Mouse (Mus musculus) midbrain, postnatal 0 days (tissue): ENCODE results near the gene Ss18l2. TPM values are rescaled to one million over a fixed set of nuclear protein-coding genes. Genes with fewer than 3 reads are reported as not detected.

Source experiments
- ATAC-seq: fragments of 200-750 bp; cut with Nextera tagmentation; 2 replicates; pipeline ENCODE4 v1.8.0; 2017; ENCODE audit warnings: moderate number of reproducible peaks, mild to moderate bottlenecking, moderate TSS enrichment, moderate library complexity; ENCODE audit not compliant: low FRiP score
- DNase-seq: peaks from one replicate; pipeline ENCODE4 v3.0.0-alpha.2; 2015; ENCODE audit warnings: low spot score
- H3K27ac ChIP-seq: fragments of 300-500 bp; sonication (generic); 2 replicates; pipeline ENCODE4 v1.5.1; 2014; ENCODE audit warnings: low read depth, mild to moderate bottlenecking, low read length, mixed read lengths
- H3K27me3 ChIP-seq: fragments of 300-500 bp; sonication (generic); 2 replicates; pipeline ENCODE4 v1.6.1; 2014; ENCODE audit warnings: low read length, control low read depth, mixed read lengths; ENCODE audit not compliant: insufficient read depth
- H3K36me3 ChIP-seq: fragments of 300-500 bp; sonication (generic); 2 replicates; pipeline ENCODE4 v1.6.1; 2014; ENCODE audit warnings: low read length, control low read depth, mixed read lengths; ENCODE audit not compliant: insufficient read depth
- H3K4me1 ChIP-seq: fragments of 300-500 bp; sonication (generic); 2 replicates; pipeline ENCODE4 v1.6.1; 2014; ENCODE audit warnings: mild to moderate bottlenecking, control low read depth, antibody characterized with exemption, low read length, mixed read lengths; ENCODE audit not compliant: insufficient read depth
- H3K4me2 ChIP-seq: fragments of 300-500 bp; sonication (generic); 2 replicates; pipeline ENCODE4 v1.6.1; 2014; ENCODE audit warnings: low read depth, mild to moderate bottlenecking, low read length, mixed read lengths; ENCODE audit not compliant: poor library complexity, severe bottlenecking
- H3K4me3 ChIP-seq: fragments of 300-500 bp; sonication (generic); 2 replicates; pipeline ENCODE4 v1.5.1; 2014; ENCODE audit warnings: low read depth, mild to moderate bottlenecking, low read length, moderate library complexity
- H3K9ac ChIP-seq: fragments of 300-500 bp; sonication (generic); replicated peaks from 2 replicates; pipeline ENCODE4 v1.6.1; 2014; ENCODE audit warnings: mild to moderate bottlenecking, low read length, moderate library complexity, mixed read lengths; ENCODE audit not compliant: poor library complexity, severe bottlenecking
- H3K9me3 ChIP-seq: fragments of 300-500 bp; sonication (generic); 2 replicates; pipeline ENCODE4 v1.6.1; 2016; ENCODE audit warnings: low read length, control low read depth
- CTCF ChIP-seq: IDR thresholded peaks from 2 replicates; pipeline ENCODE4 v1.5.1; 2016; ENCODE audit warnings: antibody characterized with exemption, mild to moderate bottlenecking
- WGBS: fragments of 180-500 bp; shearing (Covaris S2); extraction: QIAGEN DNeasy Blood & Tissue Kit; methylation state at CpG from one replicate; pipeline ENCODE4 v1.1.7; 2014; 5-methylcytosine and 5-hydroxymethylcytosine counted together
- polyA plus RNA-seq: library from polyadenylated mRNA; unstranded; fragments of >200 nt; fragmentation: Nextera tagmentation; extraction: Ambion mirVana; gene quantifications from 2 replicates; pipeline ENCODE4 v1.2.1, GENCODE M21; 2015
- total RNA-seq: library from RNA; depleted of rRNA; stranded (reverse); fragments of >200 nt; gene quantifications from 2 replicates; pipeline ENCODE4 v1.2.3, GENCODE M21; 2014; rRNA removed

The Ss18l2 gene
- total and polyA plus RNA-seq, 2 experiments from 2014 or later = 59.6 to 204 TPM

- peaks cover 7% of the 10 kb centered on the region for H3K4me1 ChIP-seq
- ATAC-seq (no peak), DNase-seq (no peak)
- no peaks in the 10 kb centered on the region for H3K27me3 ChIP-seq
- no peak overlapping the region for H3K4me3 ChIP-seq
- TF ChIP-seq CTCF = no peak
- H3K4me2 ChIP-seq = no peak overlapping the region
- H3K27ac ChIP-seq = no peak overlapping the region
- peaks cover 38% of the 10 kb centered on the region for H3K36me3 ChIP-seq
- H3K9me3 ChIP-seq = no peaks in the 10 kb centered on the region
- 91% methylated on average over 10 of the region's 10 CpGs for WGBS
- no peak overlapping the region for H3K9ac ChIP-seq
These were observed 52.1 kb downstream of the Ss18l2 start for GRCm38 (mm10) chr9:121762248-121762647.

DNA sequence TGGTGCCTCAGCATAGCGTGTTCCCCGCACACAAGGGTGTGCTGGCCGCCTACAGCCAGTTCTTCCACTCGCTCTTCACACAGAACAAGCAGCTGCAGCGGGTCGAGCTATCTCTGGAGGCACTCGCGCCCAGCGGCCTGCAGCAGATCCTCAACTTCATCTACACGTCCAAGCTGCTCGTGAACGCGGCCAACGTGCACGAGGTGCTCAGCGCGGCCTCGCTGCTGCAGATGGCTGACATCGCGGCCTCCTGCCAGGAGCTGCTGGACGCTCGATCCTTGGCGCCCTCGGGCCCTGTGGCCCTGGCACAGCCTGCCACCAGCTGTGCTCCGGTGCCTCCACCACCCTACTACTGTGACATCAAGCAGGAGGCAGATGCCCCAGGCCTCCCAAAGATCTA lies 52.6 kb downstream of the Ss18l2 start:
- no peak for DNase-seq
- H3K36me3 ChIP-seq = peaks cover 43% of the 10 kb centered on the region
- no peaks in the 10 kb centered on the region for H3K9me3 ChIP-seq
- no peak overlapping the region for H3K4me3 ChIP-seq
- H3K9ac ChIP-seq = no peak overlapping the region
- H3K4me2 ChIP-seq = no peak overlapping the region
- WGBS = 87% methylated on average over 25 of the region's 25 CpGs
- no peaks in the 10 kb centered on the region for H3K27me3 ChIP-seq
- ATAC-seq = no peak
- TF ChIP-seq CTCF = no peak
- H3K27ac ChIP-seq = no peak overlapping the region
- H3K4me1 ChIP-seq = peaks cover 7% of the 10 kb centered on the region

Other genes with a start within 250 kb of the Ss18l2 start
- 87.3 and 185 TPM in 2 replicates for gene Cck, start 214.6 kb upstream of the Ss18l2 start, total RNA-seq
- 75.4 and 82.9 TPM in 2 replicates for gene Cck, start 214.6 kb upstream of the Ss18l2 start, polyA plus RNA-seq
- not detected in 2 replicates for gene Lyzl4, start 68.2 kb upstream of the Ss18l2 start, total RNA-seq
- 0.28 TPM in 1 of 2 replicates, not detected in the other for gene Lyzl4, start 68.2 kb upstream of the Ss18l2 start, polyA plus RNA-seq
- gene Vipr1, start 67.6 kb upstream of the Ss18l2 start, total RNA-seq = 0.05 and 0.82 TPM in 2 replicates
- gene Vipr1, start 67.6 kb upstream of the Ss18l2 start, polyA plus RNA-seq = 0.26 and 0.36 TPM in 2 replicates
- 26.9 and 34.3 TPM in 2 replicates for gene Sec22c, start 4.8 kb upstream of the Ss18l2 start, total RNA-seq
- 30.5 and 34.4 TPM in 2 replicates for gene Sec22c, start 4.8 kb upstream of the Ss18l2 start, polyA plus RNA-seq
- gene Nktr, start 8.8 kb downstream of the Ss18l2 start, total RNA-seq = 71.4 and 112 TPM in 2 replicates
- gene Nktr, start 8.8 kb downstream of the Ss18l2 start, polyA plus RNA-seq = 42.1 and 50.7 TPM in 2 replicates
- 55.4 and 59.7 TPM in 2 replicates for gene Zfp651, start 49.0 kb downstream of the Ss18l2 start, total RNA-seq
- 21.3 and 22.8 TPM in 2 replicates for gene Zfp651, start 49.0 kb downstream of the Ss18l2 start, polyA plus RNA-seq
- 1.3 and 1.7 TPM in 2 replicates for gene Klhl40, start 67.3 kb downstream of the Ss18l2 start, total RNA-seq
- 2.9 and 3.2 TPM in 2 replicates for gene Klhl40, start 67.3 kb downstream of the Ss18l2 start, polyA plus RNA-seq
- gene Hhatl, start 82.2 kb downstream of the Ss18l2 start, total RNA-seq = 1.2 and 1.5 TPM in 2 replicates
- 0.64 and 0.99 TPM in 2 replicates for gene Hhatl, start 82.2 kb downstream of the Ss18l2 start, polyA plus RNA-seq
- 2.8 and 3.0 TPM in 2 replicates for gene Ccdc13, start 129.1 kb downstream of the Ss18l2 start, total RNA-seq
- 4.1 and 4.8 TPM in 2 replicates for gene Ccdc13, start 129.1 kb downstream of the Ss18l2 start, polyA plus RNA-seq
- 30.6 and 42.8 TPM in 2 replicates for gene Higd1a, start 148.0 kb downstream of the Ss18l2 start, total RNA-seq
- gene Higd1a, start 148.0 kb downstream of the Ss18l2 start, polyA plus RNA-seq = 179 and 182 TPM in 2 replicates
- gene Ackr2, start 188.0 kb downstream of the Ss18l2 start, total RNA-seq = 1.7 and 3.0 TPM in 2 replicates
- gene Ackr2, start 188.0 kb downstream of the Ss18l2 start, polyA plus RNA-seq = 0.78 and 0.96 TPM in 2 replicates
- gene Cyp8b1, start 206.0 kb downstream of the Ss18l2 start, total RNA-seq = not detected in 2 replicates
- not detected in 2 replicates for gene Cyp8b1, start 206.0 kb downstream of the Ss18l2 start, polyA plus RNA-seq
- 2.5 and 4.8 TPM in 2 replicates for gene Fam198a, start 240.7 kb downstream of the Ss18l2 start, total RNA-seq
- gene Fam198a, start 240.7 kb downstream of the Ss18l2 start, polyA plus RNA-seq = 1.9 and 2.1 TPM in 2 replicates